Mouse (Mus musculus) cerebellum, postnatal 25 days (tissue): ENCODE results near the gene Olfr39.
"Not testable (repeated sequence)": the region's sequence is repeated elsewhere in the genome, so short reads cannot be mapped to it uniquely, and the experiment has no call there.

Experiments used
- DNase-seq, 2 experiments: peaks; one replicate each; pipeline ENCODE4 v3.0.0; 2021; ENCODE audit warnings: mixed read lengths in 2 of 2

Gene Olfr39

DNA sequence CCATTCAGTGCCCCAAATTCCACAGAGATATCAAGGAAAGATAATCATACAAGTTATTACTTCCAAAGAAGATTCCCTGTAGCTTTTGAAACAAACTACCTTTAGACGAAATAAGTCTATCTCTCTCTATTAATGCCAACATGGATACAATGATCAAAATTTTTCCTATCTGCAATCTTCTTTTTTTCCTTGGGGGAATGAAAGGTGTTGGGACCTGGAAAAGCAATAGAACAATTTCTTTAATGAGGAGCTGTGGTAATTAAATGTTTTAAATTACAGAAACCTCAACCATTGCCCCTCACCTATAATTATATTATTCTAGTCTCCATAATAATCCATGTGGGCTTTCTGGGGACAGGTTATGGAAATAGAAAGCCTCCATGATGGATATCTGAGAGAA is at the start of gene Olfr39:
Gene Olfr39, plus strand, starts transcription at position 301 of the 400 bp plus-strand sequence.
- no peak for DNase-seq

DNA sequence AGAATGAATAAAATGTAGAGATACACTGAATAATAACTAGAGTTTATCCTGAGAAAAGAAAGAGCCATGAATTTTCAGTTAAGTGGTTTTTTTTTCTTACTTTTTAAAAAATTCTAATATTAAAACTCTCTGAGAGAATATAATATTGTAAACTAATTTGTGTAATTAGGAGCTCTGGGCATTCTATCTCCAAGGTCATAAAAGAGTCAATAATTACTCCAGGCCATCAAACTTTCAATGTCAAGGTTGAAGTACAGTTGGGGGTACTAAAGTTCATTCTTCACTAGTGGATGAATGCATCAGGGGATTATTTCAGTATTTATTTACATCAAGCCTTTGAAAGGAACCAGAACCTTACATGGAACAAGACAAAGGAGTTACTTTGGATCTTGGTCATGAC is 45.3 kb upstream of the Olfr39 start, which contains the start of gene Olfr872:
Gene Olfr872, plus strand, starts transcription at position 301 of the 400 bp plus-strand sequence.
- DNase-seq = no peak

DNA sequence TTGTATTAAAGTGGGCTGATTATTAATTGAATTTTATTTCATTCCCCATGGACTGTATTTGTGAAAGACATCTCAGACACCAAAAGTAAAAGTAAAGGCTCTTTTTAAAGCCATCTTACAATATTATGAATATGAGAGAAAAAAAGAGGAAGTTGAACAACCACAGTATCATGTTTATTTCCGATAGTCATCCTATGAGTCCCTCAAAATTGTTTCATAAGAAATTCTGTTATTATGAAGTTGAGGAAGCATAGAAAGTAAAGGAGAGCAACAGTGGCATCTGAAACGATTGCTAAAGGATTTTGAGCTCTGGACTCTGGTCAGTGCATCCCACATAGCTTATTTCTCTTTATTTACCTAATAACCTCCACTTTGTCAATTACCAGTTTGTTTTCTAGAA is 44.8 kb upstream of the Olfr39 start:
- DNase-seq = no peak

DNA sequence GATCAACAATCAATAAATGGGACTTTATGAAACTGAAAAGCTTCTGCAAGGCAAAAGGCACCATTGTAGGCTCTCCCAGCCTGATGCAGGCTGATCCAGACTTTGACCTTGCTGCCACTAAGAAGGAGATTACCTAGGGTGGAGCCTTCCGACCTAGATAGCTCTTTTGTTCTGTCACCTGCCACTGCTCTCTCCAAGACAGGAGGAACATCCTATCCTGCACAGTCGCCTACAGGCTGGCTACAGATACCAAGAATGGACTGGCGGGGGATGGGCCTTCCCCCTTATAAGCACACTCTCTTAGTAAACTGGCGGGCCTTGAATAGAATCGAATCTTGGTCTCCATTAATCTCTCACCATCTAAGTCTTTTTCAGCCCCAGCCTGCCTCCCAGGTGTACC is 13.4 kb downstream of the Olfr39 start:
- DNase-seq = not testable (repeated sequence)

DNA sequence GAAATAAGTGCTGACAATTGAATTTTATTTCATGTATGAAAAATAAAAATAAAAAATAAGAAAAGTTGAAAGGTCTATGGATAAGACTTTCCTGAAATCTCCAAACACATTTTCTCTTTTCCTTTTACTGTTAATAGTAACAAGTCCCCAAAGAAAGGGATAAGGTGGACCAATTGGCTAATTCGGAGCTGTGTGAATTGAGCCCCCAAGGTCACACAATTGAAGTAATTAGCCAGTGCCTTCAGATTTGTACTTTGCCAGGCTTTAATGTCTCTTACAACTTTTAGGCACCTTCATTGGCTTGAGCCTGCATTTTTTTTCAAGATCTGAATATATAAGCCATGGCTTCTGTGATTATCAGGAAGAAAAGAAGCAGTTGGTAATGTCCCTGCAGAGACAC is 16.1 kb downstream of the Olfr39 start, which contains the start of gene Olfr873:
Gene Olfr873, plus strand, starts transcription at position 301 of the 400 bp plus-strand sequence.
- no peak for DNase-seq

DNA sequence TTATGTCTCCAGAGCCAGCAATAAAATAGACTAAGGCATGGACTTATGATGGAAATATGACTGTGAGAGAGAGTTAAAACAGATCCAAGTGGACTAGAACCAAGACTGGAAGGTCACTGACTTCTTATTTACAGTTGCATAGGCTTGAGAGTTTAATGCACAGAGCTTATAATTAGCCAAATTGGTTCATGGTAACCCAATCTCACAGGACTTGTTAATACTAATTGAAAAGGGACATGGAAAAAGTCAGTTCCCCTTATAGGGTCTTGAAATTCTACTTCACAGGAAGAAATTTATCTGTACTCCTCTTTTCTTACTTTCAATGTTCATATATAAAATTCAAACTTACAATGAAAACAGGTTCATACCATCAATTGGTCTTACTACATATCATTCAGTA is 53.8 kb downstream of the Olfr39 start, which contains the start of gene Olfr18:
Gene Olfr18, minus strand, starts transcription at position 101 of the 400 bp plus-strand sequence.
- no peak for DNase-seq
